Comparison of ENCODE assay signal across 9 mouse cellular contexts in genomic region chr9:31348915-31349314, GRCm38 (mm10). TPM values are rescaled to one million over a fixed set of nuclear protein-coding genes. Genes with fewer than 3 reads are reported as not detected.
DNase-seq lines count a peak whose midpoint lies in the region; ATAC-seq and TF ChIP-seq lines count a peak whose summit lies in the region.
"Had no signal": no experiment of that assay in that cellular context is flagged by ENCODE, and none has a peak within 500 bp of the region (broad histone marks: within the 10 kb centered on the region; RNA-seq: fewer than 3 reads in every experiment).

No protein-coding gene starts in this region.

- no peak overlapping the region for H3K4me3 ChIP-seq in forebrain, postnatal 0 days (ENCODE audit: low read depth, low read length)
- H3K4me3 ChIP-seq in hindbrain, embryonic 15.5 days: no peak overlapping the region
- H3K4me3 ChIP-seq: liver, embryonic 15.5 days had no signal

- ATAC-seq in forebrain, postnatal 0 days: peak; percentile 67
- peak; percentile 72; the same call in 1 of the 2 replicates for ATAC-seq in hindbrain, embryonic 15.5 days (ENCODE audit: low FRiP score, low read depth)
- ATAC-seq in megakaryocyte progenitor cell, adult 5-6 weeks (replicated peaks; ENCODE audit: poor library complexity): peak; percentile 97

- H3K27ac ChIP-seq in forebrain, postnatal 0 days (ENCODE audit: low read depth, low read length): no peak overlapping the region
- no peak overlapping the region for H3K27ac ChIP-seq in hindbrain, embryonic 15.5 days (replicated peaks)
- H3K27ac ChIP-seq: liver, embryonic 15.5 days had no signal

- no peaks in the 10 kb centered on the region for H3K4me1 ChIP-seq in forebrain, postnatal 0 days (ENCODE audit: insufficient read depth)
- H3K4me1 ChIP-seq in hindbrain, embryonic 15.5 days (replicated peaks): peaks cover 5% of the 10 kb centered on the region; the same call in 1 of the 2 replicates

- H3K4me2 ChIP-seq in forebrain, postnatal 0 days (ENCODE audit: low read depth): no peak overlapping the region
- H3K4me2 ChIP-seq in hindbrain, embryonic 15.5 days: no peak overlapping the region
- H3K4me2 ChIP-seq: liver, embryonic 15.5 days had no signal

- DNase-seq in MN1 (ENCODE audit: low spot score): peak; percentile 79
- peak; percentile 85 for DNase-seq in cerebellum, adult 11-12 months
- DNase-seq in forebrain, postnatal 0 days: peak; percentile 77
- peak; percentile 50 to 67 for DNase-seq in layer of hippocampus, postnatal 14 days (ENCODE audit: low spot score in 2 of 2)
- peak; percentile 71 to 82 for DNase-seq in right cerebral cortex, adult 2 months (ENCODE audit: low spot score in 2 of 2)
- peak; percentile 81 for DNase-seq in urinary bladder, postnatal 14 days (ENCODE audit: low spot score)

- peaks cover 18% of the 10 kb centered on the region for H3K36me3 ChIP-seq in forebrain, postnatal 0 days (ENCODE audit: insufficient read depth)
- peaks cover 16% of the 10 kb centered on the region; the same call in 1 of the 2 replicates for H3K36me3 ChIP-seq in hindbrain, embryonic 15.5 days

- H3K9me3 ChIP-seq in forebrain, postnatal 0 days (ENCODE audit: low read length): no peaks in the 10 kb centered on the region
- H3K9me3 ChIP-seq in hindbrain, embryonic 15.5 days: no peaks in the 10 kb centered on the region
- H3K9me3 ChIP-seq: liver, embryonic 15.5 days had no signal

- H3K27me3 ChIP-seq in forebrain, postnatal 0 days (ENCODE audit: insufficient read depth, low read length): no peaks in the 10 kb centered on the region
- H3K27me3 ChIP-seq in hindbrain, embryonic 15.5 days: no peaks in the 10 kb centered on the region
- H3K27me3 ChIP-seq: liver, embryonic 15.5 days had no signal

- 67% methylated on average over 11 of the region's 11 CpGs for WGBS in forebrain, postnatal 0 days
- 70% methylated on average over 11 of the region's 11 CpGs for WGBS in hindbrain, embryonic 15.5 days

- no peak overlapping the region for H3K9ac ChIP-seq in forebrain, postnatal 0 days
- no peak overlapping the region for H3K9ac ChIP-seq in hindbrain, embryonic 15.5 days
- H3K9ac ChIP-seq: liver, embryonic 15.5 days had no signal

- TF ChIP-seq CTCF in forebrain, postnatal 0 days (IDR thresholded peaks at IDR 0.05; ENCODE audit: low read depth): peak; percentile 92

RNA-seq across cellular contexts. Expression of gene Nfrkb, which starts 37.1 kb away (rescaled TPM):
- total RNA-seq in forebrain, postnatal 0 days (2014; rRNA removed): 30.9 and 46.8 TPM in 2 replicates
- 13.7 and 22.0 TPM in 2 replicates for polyA plus RNA-seq in forebrain, postnatal 0 days (2015; fragmentation: Nextera tagmentation; extraction: Ambion mirVana)
- polyA plus RNA-seq in hindbrain, embryonic 15.5 days (2015; fragmentation: Nextera tagmentation; extraction: Ambion mirVana): 25.4 and 29.9 TPM in 2 replicates
- 10 to 100 TPM; 32.1 to 32.8 TPM for total RNA-seq in layer of hippocampus, postnatal 14 days (2021)
- total RNA-seq in megakaryocyte progenitor cell, adult 5-6 weeks (2015): 10.8 and 22.7 TPM in 2 replicates
- 18.5 and 24.5 TPM in 2 replicates for total RNA-seq in megakaryocyte progenitor cell, adult 5-6 weeks (2017)
